Mouse (Mus musculus) liver, adult 2 months (tissue): ENCODE measurements around the gene Bcar3.

Source experiments
- CTCF ChIP-seq: fragments of 200-500 bp; IDR thresholded peaks from 2 replicates; pipeline ENCODE4 v1.5.1; 2011; ENCODE audit warnings: low read depth, low read length, control low read depth
- POLR2A ChIP-seq: fragments of 200-500 bp; IDR thresholded peaks from 2 replicates; pipeline ENCODE4 v1.6.1; 2011; ENCODE audit warnings: low read length, control low read depth; ENCODE audit not compliant: insufficient read depth; ENCODE audit errors: extremely low read depth

- TF ChIP-seq CTCF (peak; percentile 74), POLR2A (no peak)
These were observed 18.1 kb downstream of the Bcar3 start for GRCm38 (mm10) chr3:122312078-122312477.
